Mouse (Mus musculus): ENCODE measurements around the gene Cfc1. TPM values are rescaled to one million over a fixed set of nuclear protein-coding genes. Genes with fewer than 3 reads are reported as not detected.

The Cfc1 gene
- polyA plus RNA-seq, 1 experiment from 2014 or later = not detected

Other genes starting within 250 kb of the Cfc1 start
- 69.1 and 70.3 TPM in 2 replicates for gene Ccdc115, start 96.0 kb upstream of the Cfc1 start, polyA plus RNA-seq (2016; fragmentation: Nextera tagmentation; extraction: Ambion mirVana)
- 118 and 119 TPM in 2 replicates for gene Imp4, start 95.8 kb upstream of the Cfc1 start, polyA plus RNA-seq (2016; fragmentation: Nextera tagmentation; extraction: Ambion mirVana)
- gene Ptpn18, start 75.9 kb upstream of the Cfc1 start, polyA plus RNA-seq (2016; fragmentation: Nextera tagmentation; extraction: Ambion mirVana) = 3.4 and 6.0 TPM in 2 replicates
- not detected in 2 replicates for gene Prss39, start 37.2 kb upstream of the Cfc1 start, polyA plus RNA-seq (2016; fragmentation: Nextera tagmentation; extraction: Ambion mirVana)
- not detected in 2 replicates for gene Prss40, start 25.3 kb downstream of the Cfc1 start, polyA plus RNA-seq (2016; fragmentation: Nextera tagmentation; extraction: Ambion mirVana)
- gene Amer3, start 44.0 kb downstream of the Cfc1 start, polyA plus RNA-seq (2016; fragmentation: Nextera tagmentation; extraction: Ambion mirVana) = 0.48 and 0.71 TPM in 2 replicates